Mouse (Mus musculus) thymus, adult 2 months (tissue): ENCODE data around the gene Fga.

ENCODE experiments used
- CTCF ChIP-seq: fragments of 200-500 bp; IDR thresholded peaks from 2 replicates; pipeline ENCODE4 v1.5.1; 2012; ENCODE audit warnings: mild to moderate bottlenecking, control low read depth, low read length, moderate library complexity, borderline replicate concordance; ENCODE audit not compliant: control insufficient read depth, poor library complexity, insufficient read depth; ENCODE audit errors: extremely low read depth
- POLR2A ChIP-seq: fragments of 200-500 bp; IDR thresholded peaks from 2 replicates; pipeline ENCODE4 v1.6.1; 2012; ENCODE audit warnings: mild to moderate bottlenecking, low read length, control low read depth, moderate library complexity; ENCODE audit not compliant: control insufficient read depth, poor library complexity, insufficient read depth; ENCODE audit errors: extremely low read depth

- no peak for TF ChIP-seq CTCF
- TF ChIP-seq POLR2A = no peak
Observed at GRCm38 (mm10) chr3:83038865-83039264, 13.0 kb downstream of the Fga start.
